Mouse (Mus musculus) heart, embryonic 12.5 days (tissue): ENCODE results near the gene Trcg1. TPM values are rescaled to one million over a fixed set of nuclear protein-coding genes. Genes with fewer than 3 reads are reported as not detected.

Experiments used
- ATAC-seq: fragments of 200-750 bp; cut with Nextera tagmentation; 2 replicates; pipeline ENCODE4 v1.8.0; 2017; ENCODE audit warnings: moderate TSS enrichment, moderate library complexity; ENCODE audit not compliant: insufficient number of reproducible peaks, low FRiP score
- H3K27ac ChIP-seq: fragments of 300-500 bp; sonication (generic); 2 replicates; pipeline ENCODE4 v1.5.1; 2016; ENCODE audit warnings: mild to moderate bottlenecking, moderate library complexity; ENCODE audit not compliant: poor library complexity, severe bottlenecking
- H3K27me3 ChIP-seq: fragments of 300-500 bp; sonication (generic); replicated peaks from 2 replicates; pipeline ENCODE4 v1.6.1; 2016; ENCODE audit warnings: mild to moderate bottlenecking, moderate library complexity
- H3K36me3 ChIP-seq: fragments of 300-500 bp; sonication (generic); 2 replicates; pipeline ENCODE4 v1.6.1; 2016; ENCODE audit warnings: mild to moderate bottlenecking, moderate library complexity
- H3K4me1 ChIP-seq: fragments of 300-500 bp; sonication (generic); replicated peaks from 2 replicates; pipeline ENCODE4 v1.6.1; 2016; ENCODE audit warnings: mild to moderate bottlenecking
- H3K4me2 ChIP-seq: fragments of 300-500 bp; sonication (generic); 2 replicates; pipeline ENCODE4 v1.6.1; 2016; ENCODE audit warnings: mild to moderate bottlenecking, moderate library complexity
- H3K4me3 ChIP-seq: fragments of 300-500 bp; sonication (generic); 2 replicates; pipeline ENCODE4 v1.5.1; 2016; ENCODE audit warnings: mild to moderate bottlenecking
- H3K9ac ChIP-seq: fragments of 300-500 bp; sonication (generic); 2 replicates; pipeline ENCODE4 v1.6.1; 2016; ENCODE audit warnings: mild to moderate bottlenecking, moderate library complexity
- H3K9me3 ChIP-seq: fragments of 300-500 bp; sonication (generic); replicated peaks from 2 replicates; pipeline ENCODE4 v1.6.1; 2016; ENCODE audit warnings: mild to moderate bottlenecking, moderate library complexity
- WGBS: fragments of 180-500 bp; shearing (Covaris S2); methylation state at CpG from one replicate; pipeline ENCODE4 v1.1.7; 2016; 5-methylcytosine and 5-hydroxymethylcytosine counted together
- polyA plus RNA-seq: library from polyadenylated mRNA; unstranded; fragments of >200 nt; fragmentation: Nextera tagmentation; extraction: Ambion mirVana; gene quantifications from 2 replicates; pipeline ENCODE4 v1.2.1, GENCODE M21; 2016

Gene Trcg1
- polyA plus RNA-seq, 1 experiment from 2014 or later = not detected

DNA sequence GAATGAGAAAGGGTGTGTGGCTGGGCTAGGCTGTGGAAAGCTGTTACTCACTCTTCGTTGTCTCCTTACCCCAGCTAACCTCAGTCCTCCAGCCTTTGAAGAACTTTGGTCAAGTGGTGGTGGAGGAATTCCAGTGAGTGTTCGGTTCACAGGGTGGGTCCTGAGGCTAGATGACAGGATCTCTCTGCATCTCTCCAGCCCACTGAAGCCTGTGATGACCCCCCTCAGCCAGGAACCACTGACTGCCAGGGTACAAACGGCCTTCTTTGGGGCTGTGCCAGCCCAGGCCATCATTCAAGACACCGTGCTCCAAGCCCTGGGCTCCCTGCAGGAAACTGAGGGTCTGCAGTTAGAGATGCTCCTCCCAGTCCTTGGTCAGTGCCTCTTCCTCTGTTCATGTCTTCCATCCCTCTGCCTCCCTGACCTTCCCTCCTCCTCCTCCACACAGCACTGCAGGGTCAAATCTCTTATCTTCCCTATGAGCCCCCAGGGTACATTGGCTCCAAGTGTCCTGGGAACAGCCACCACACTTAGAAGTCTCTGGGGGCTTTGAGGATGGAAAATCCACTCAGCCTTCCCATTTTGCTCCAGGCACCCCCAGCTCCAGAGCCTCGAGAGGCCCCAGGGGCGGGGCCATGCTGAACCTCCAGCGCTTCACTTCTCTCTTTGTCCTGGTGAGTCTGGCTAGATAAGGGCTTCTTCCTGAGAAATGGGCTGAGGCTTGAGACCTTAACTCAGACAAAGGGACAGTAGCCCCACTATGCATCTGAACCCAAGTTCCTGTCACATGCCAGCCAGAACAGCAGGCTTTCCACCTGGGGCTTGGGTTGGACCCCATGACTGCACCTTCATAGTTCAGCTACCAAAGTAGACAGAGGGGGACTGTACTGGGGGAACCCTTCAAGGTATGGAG, 11.9 kb downstream of the Trcg1 start:
- no peak for ATAC-seq
- no peak overlapping the region for H3K4me2 ChIP-seq
- H3K4me3 ChIP-seq = no peak overlapping the region
- H3K36me3 ChIP-seq = peaks cover 23% of the 10 kb centered on the region
- no peak overlapping the region for H3K27ac ChIP-seq
- 42% methylated on average over 7 of the region's 7 CpGs for WGBS
- H3K27me3 ChIP-seq = 0 out of 2 replicates have a peak, but pooled peaks cover 3% of the 10 kb centered on the region
- H3K9ac ChIP-seq = no peak overlapping the region
- no peaks in the 10 kb centered on the region for H3K9me3 ChIP-seq
- H3K4me1 ChIP-seq = peaks cover 26% of the 10 kb centered on the region

DNA sequence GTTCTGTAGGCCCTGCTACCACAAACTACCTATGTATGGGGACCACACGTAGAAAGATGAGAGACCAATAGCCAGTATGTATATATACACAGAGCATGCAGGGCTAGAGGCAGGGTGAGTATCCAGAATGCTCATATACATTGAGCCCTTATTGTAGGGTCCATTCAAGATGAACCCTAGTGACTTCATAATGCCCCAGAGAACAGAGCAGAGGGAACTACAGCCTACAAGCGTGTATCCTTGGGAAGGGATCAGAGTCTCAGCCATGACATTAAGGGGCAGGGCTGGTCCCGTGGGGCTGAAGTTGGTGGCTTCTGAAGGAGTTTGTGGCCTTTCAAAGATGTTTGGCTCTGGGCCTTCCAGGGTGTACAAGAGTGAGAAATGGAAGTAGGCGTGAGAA, 13.7 kb downstream of the Trcg1 start:
- H3K9me3 ChIP-seq = no peaks in the 10 kb centered on the region
- 0 out of 2 replicates have a peak, but pooled peaks cover 3% of the 10 kb centered on the region for H3K27me3 ChIP-seq
- no peak overlapping the region for H3K9ac ChIP-seq
- H3K27ac ChIP-seq = no peak overlapping the region
- peaks cover 33% of the 10 kb centered on the region for H3K4me1 ChIP-seq
- no peak overlapping the region for H3K4me2 ChIP-seq
- H3K36me3 ChIP-seq = peaks cover 40% of the 10 kb centered on the region
- no peak for ATAC-seq
- no peak overlapping the region for H3K4me3 ChIP-seq
- 90% methylated on average over 4 of the region's 4 CpGs for WGBS

DNA sequence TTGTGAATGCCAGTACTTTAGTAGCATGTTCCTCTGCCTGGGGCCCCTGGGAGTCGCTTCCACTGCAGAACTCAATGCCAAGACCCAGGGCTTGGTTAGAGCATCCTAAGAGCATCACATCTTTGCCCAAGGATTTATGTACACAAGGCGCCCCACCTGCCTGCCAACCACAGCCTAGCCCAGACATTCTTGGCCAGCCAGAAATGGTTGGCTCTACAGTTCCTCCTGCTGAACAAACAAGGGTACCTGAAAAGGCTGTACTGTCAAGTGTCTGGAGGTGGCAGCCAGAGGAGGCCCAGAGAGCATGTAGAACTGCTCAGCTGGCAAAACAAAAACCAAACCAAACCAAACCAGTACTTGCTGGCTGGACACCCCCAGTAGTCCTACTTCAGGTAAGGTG, 14.8 kb downstream of the Trcg1 start:
- ATAC-seq = no peak
- Histone ChIP-seq H3K4me3 (no peak overlapping the region), H3K4me2 (no peak overlapping the region), H3K27ac (no peak overlapping the region), H3K36me3 (peaks cover 47% of the 10 kb centered on the region), H3K9me3 (no peaks in the 10 kb centered on the region), H3K9ac (no peak overlapping the region), H3K27me3 (no peaks in the 10 kb centered on the region), H3K4me1 (peaks cover 36% of the 10 kb centered on the region)
- 82% methylated on average over 2 of the region's 2 CpGs for WGBS

DNA sequence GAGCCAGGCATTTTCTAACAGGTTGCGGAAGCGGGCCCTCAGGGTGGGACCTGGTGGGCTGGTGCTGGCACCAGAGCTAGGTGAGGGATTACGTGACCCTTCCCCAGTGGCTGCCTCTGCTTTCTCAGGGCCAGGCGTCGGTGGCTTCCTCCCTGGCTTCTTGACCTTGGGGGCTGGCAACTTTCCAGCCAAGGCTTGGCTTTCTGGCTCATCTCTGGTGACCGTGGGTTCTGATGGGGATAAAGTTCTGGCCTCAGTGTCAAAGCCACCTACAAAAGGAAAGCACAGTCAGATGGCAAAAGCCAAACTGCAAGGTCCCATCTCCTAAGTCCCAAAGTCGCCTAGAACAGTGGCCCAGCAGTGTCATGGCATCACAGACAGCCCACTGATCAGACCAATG, 17.7 kb downstream of the Trcg1 start:
- Histone ChIP-seq H3K9ac (no peak overlapping the region), H3K4me2 (no peak overlapping the region), H3K4me3 (no peak overlapping the region), H3K4me1 (peaks cover 20% of the 10 kb centered on the region), H3K9me3 (no peaks in the 10 kb centered on the region), H3K27ac (no peak overlapping the region), H3K27me3 (no peaks in the 10 kb centered on the region), H3K36me3 (peaks cover 75% of the 10 kb centered on the region)
- WGBS = 79% methylated on average over 7 of the region's 7 CpGs
- no peak for ATAC-seq

DNA sequence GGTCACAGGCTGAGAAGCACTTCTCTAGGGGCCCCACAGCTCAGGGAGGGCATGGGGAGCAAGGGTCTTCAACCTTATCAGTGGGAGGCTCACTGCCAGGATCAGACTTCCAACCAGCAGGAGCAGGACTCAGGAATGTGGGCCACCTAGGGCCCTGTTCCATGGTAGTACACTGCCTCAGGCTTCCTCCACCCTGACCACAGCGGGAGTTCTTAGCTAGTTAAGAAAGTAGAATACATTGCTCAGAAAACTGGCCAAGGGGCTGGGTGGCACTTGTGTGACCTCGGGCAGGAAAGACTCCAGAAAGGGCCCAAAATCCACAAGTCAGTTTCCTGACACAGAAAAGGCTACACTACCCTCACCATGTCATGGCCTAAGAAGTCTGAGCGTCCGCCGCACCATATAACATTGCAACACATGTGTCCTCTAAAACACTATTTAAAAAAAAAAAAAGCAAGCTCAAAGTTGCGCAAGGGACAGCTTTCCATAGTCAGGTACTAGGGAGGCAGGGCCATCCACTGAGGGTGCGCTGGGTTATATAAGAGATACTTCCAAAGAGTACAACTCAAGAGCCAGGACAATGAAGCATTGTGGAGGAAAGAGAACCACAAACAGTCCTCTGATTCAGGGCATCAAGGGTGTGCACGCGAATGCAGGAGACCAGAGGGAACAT, 18.6 kb downstream of the Trcg1 start:
- Histone ChIP-seq H3K27me3 (no peaks in the 10 kb centered on the region), H3K9ac (peak overlapping the region; percentile 6; the same call in 1 of the 2 replicates), H3K27ac (no peak overlapping the region), H3K4me1 (peaks cover 24% of the 10 kb centered on the region), H3K4me3 (no peak overlapping the region), H3K36me3 (peaks cover 75% of the 10 kb centered on the region), H3K9me3 (no peaks in the 10 kb centered on the region), H3K4me2 (no peak overlapping the region)
- no peak for ATAC-seq
- WGBS = 82% methylated on average over 9 of the region's 9 CpGs

DNA sequence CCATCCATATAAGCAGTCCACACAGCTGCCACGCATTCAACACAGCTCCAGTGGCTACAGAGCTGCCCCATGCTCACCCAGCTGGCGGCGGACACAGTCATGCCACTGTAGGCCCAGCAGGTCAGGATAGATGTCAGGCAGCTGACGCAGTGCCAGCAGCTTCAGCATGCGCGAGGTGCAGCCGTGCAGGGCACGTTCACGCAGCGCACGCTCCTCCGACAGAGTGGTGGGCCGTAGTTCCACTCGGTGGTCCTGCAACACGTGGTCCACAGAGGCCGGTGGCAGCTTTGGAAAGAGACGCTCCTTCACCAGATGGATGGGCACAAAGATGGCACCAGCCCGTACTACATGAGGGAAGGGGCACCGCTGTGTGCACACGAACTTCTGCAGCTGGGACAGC, 20.0 kb downstream of the Trcg1 start:
- Histone ChIP-seq H3K9ac (no peak overlapping the region), H3K27ac (no peak overlapping the region), H3K27me3 (no peaks in the 10 kb centered on the region), H3K4me2 (no peak overlapping the region), H3K36me3 (peaks cover 71% of the 10 kb centered on the region), H3K9me3 (no peaks in the 10 kb centered on the region), H3K4me3 (no peak overlapping the region), H3K4me1 (peaks cover 33% of the 10 kb centered on the region)
- WGBS = 95% methylated on average over 20 of the region's 20 CpGs
- ATAC-seq = no peak

DNA sequence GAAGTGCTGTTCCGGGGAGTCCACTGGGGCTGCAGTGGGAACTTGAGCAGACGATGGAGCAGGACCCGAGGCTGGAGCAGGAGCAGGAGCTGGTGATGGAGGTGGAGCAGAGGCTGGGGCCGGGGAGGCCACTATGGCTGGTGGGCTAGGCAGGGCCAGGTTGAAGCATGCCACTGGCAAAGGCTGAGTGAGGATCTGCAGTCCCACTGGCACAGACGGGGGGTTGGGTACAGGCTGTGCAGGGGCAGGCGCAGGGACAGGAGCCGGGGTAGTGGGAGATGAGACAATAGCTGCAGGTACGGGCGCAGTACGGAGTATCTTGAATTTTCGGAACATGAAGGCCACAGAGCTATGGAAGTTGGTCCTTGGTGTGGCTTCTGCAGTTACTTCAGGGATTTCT, 20.5 kb downstream of the Trcg1 start:
- H3K9ac ChIP-seq = no peak overlapping the region
- peaks cover 36% of the 10 kb centered on the region for H3K4me1 ChIP-seq
- peaks cover 66% of the 10 kb centered on the region for H3K36me3 ChIP-seq
- 94% methylated on average over 11 of the region's 11 CpGs for WGBS
- no peaks in the 10 kb centered on the region for H3K9me3 ChIP-seq
- ATAC-seq = no peak
- H3K27ac ChIP-seq = no peak overlapping the region
- H3K4me3 ChIP-seq = no peak overlapping the region
- H3K4me2 ChIP-seq = no peak overlapping the region
- no peaks in the 10 kb centered on the region for H3K27me3 ChIP-seq

DNA sequence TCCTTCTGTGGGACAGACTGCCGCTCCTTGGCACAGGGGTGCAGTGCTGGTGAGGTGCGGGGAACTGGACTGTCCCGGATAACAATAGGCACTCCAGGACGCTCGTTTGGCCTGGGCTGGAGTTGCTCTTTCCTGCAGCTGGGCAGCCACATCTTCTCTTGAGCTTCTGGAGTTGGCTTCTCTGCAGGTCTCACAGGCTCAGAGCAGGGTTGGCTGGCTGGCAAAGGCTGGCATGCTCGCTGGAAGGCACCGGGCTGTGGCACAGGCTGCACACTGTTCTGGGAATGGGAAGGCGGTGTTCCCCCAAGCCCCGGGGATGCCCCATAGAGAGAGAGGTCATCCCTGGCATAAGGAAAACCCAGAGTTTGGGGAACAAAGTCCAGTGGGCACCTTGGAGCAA, 21.3 kb downstream of the Trcg1 start:
- Histone ChIP-seq H3K27ac (no peak overlapping the region), H3K4me2 (no peak overlapping the region), H3K9ac (no peak overlapping the region), H3K9me3 (no peaks in the 10 kb centered on the region), H3K36me3 (peaks cover 59% of the 10 kb centered on the region), H3K4me1 (peaks cover 36% of the 10 kb centered on the region), H3K4me3 (no peak overlapping the region), H3K27me3 (no peaks in the 10 kb centered on the region)
- ATAC-seq = no peak
- 93% methylated on average over 9 of the region's 9 CpGs for WGBS

DNA sequence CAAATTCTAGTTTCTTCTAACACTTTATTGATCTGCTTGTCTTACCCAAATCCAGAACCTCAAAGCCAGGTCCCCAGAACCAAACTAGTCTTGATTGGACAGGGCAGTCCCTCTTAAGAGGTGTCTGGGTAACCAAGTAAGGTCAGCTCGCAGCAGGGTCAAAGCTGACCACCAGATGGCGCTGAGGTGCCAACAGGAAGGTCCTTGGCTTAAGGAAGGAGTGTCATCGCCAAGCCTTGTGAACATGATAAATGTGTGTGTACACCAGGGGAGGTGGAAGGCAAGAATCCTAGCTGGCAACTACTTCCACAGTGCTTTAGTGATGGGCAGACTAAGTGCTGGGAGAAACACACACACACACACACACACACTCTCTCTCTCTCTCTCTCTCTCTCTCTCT, 23.4 kb downstream of the Trcg1 start:
- Histone ChIP-seq H3K4me1 (peaks cover 30% of the 10 kb centered on the region), H3K27me3 (no peaks in the 10 kb centered on the region), H3K4me2 (peak overlapping the region; percentile 91; the same call in 1 of the 2 replicates), H3K36me3 (peaks cover 37% of the 10 kb centered on the region), H3K9me3 (no peaks in the 10 kb centered on the region), H3K27ac (no peak overlapping the region), H3K4me3 (no peak overlapping the region), H3K9ac (no peak overlapping the region)
- WGBS = 1% methylated on average over 3 of the region's 3 CpGs
- no peak for ATAC-seq

DNA sequence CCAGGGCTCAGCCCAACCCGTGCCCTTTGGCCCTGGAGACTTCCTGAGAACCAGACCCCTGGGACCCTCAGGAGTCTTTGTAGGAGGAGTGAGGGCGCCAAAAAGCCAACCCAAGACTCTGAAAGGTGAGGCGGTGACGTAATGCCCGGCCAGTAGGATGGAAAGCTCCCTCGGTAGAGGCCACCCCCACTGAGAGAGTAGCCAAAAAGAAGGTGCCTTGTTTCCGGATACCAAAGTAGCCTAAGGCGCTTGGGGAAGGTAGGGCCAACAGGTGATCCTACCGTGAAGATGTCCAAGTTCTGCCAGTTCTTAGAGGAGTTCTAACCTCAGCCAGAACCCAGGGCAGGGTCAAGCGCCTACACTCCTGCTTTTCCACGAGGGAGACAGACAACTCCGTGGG, 24.6 kb downstream of the Trcg1 start:
- Histone ChIP-seq H3K4me2 (peak overlapping the region; percentile 91), H3K36me3 (peaks cover 30% of the 10 kb centered on the region), H3K27me3 (no peaks in the 10 kb centered on the region), H3K4me1 (peaks cover 40% of the 10 kb centered on the region), H3K9me3 (no peaks in the 10 kb centered on the region), H3K27ac (no peak overlapping the region), H3K4me3 (peak overlapping the region; percentile 79), H3K9ac (peak overlapping the region; percentile 95)
- no peak for ATAC-seq
- 24% methylated on average over 12 of the region's 12 CpGs for WGBS

DNA sequence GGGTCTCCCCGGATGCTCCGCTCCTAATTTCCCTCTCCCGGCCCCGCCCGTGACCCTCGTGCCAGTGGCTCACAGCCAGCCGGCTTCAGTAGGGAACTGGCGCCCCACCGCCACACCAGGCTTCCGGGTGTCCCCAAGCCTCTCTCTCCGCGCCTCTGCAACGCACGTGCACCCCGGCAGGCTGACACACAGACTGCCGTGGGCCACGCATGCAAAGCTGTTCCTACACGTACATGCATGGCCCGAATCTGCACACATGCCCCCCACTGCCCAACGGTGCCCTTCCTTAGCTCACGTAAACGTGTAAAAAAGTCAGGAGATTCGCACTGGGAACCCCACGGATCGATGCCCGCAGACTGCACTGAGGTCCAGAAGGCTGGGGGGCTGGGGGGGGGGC, 25.2 kb downstream of the Trcg1 start:
- WGBS = under 1% methylated on average over 26 of the region's 26 CpGs
- Histone ChIP-seq H3K27me3 (no peaks in the 10 kb centered on the region), H3K4me1 (peaks cover 36% of the 10 kb centered on the region), H3K9ac (peak overlapping the region; percentile 95), H3K27ac (peak overlapping the region; percentile 71; the same call in 1 of the 2 replicates), H3K9me3 (no peaks in the 10 kb centered on the region), H3K4me2 (peak overlapping the region; percentile 91), H3K4me3 (peak overlapping the region; percentile 79), H3K36me3 (peaks cover 25% of the 10 kb centered on the region)
- ATAC-seq = peak; percentile 16; the same call in 1 of the 2 replicates
